Mouse (Mus musculus) central nervous system, embryonic 18 days (tissue): ENCODE data around the gene Ndufs1. TPM values are rescaled to one million over a fixed set of nuclear protein-coding genes. Genes with fewer than 3 reads are reported as not detected.

Source experiments
- polyA plus RNA-seq: library from polyadenylated mRNA; depleted of rRNA; stranded (reverse); fragments of >200 nt; gene quantifications from 2 replicates; pipeline ENCODE4 v1.2.3, GENCODE M21; 2012; rRNA removed

The Ndufs1 gene
- 93.2 and 106 TPM in 2 replicates for polyA plus RNA-seq

GRCm38 (mm10) chr1:63176604-63177421 is at the start of gene Ndufs1, which contains the start of gene Eef1b2:
Gene Ndufs1, minus strand, starts transcription at chr1:63176833.
Gene Eef1b2, plus strand, starts transcription at chr1:63176825.

GRCm38 (mm10) chr1:63214271-63214558 is 37.6 kb upstream of the Ndufs1 start, which contains the start of gene Gpr1:
Gene Gpr1, minus strand, starts transcription at chr1:63214543.

DNA sequence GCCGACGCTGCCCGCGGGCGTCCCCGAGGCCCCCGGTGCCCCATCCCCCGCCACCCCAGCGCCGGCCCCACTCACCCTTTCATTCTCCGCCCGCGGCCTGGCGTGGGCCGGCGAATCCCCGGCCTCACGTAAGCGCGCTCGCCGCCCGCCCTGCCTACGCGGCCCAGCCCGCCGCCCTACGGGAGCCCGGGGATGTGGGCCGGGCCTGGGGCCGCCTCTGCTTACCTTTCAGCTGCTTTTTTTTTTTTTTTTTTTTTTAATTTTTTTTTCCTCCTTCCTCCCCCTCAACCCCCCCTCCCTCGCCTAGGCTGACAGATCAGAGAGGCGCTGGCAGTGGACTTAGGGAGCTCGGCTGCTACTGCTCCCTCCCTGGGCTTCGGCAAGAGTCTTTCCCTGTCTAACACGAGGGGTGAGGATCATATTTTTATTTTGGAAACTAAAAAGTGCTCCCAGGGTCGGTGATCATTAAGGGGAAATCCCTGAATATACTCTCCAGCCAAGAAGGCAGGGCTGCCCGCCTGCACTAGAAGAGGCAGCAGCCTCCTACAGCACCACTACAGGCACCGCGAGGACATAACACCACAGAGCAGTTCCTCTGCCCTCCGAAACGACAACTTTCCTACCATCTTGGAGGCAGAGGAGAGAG is 62.4 kb downstream of the Ndufs1 start, which contains the start of gene Ino80d:
TSS of gene Ino80d (minus strand) at position 532 of the 646 bp plus-strand sequence.

Other genes with a start within 250 kb of the Ndufs1 start
- gene Ino80d, start 62.2 kb downstream of the Ndufs1 start, polyA plus RNA-seq: 9.9 and 10.1 TPM in 2 replicates
- gene Eef1b2, start within 50 bp of the Ndufs1 start, polyA plus RNA-seq: 649 and 685 TPM in 2 replicates
- 0.70 and 0.89 TPM in 2 replicates for gene Gpr1, start 37.7 kb upstream of the Ndufs1 start, polyA plus RNA-seq
- gene Zdbf2, start 96.4 kb upstream of the Ndufs1 start, polyA plus RNA-seq: 11.5 and 12.8 TPM in 2 replicates